Mouse (Mus musculus) heart, postnatal 14 days (tissue): ENCODE data around the gene Tacc2. TPM values are rescaled to one million over a fixed set of nuclear protein-coding genes. Genes with fewer than 3 reads are reported as not detected.

Experiments used
- DNase-seq, 2 experiments: peaks; one replicate each; pipeline ENCODE4 v3.0.0; 2021 to 2022
- intact Hi-C: fragments of 180-260 bp; cut with DNase I; formaldehyde crosslinking; loops from one replicate; pipeline ENCODE4 v1.15.1; 2025
- total RNA-seq, 2 experiments: library from RNA; stranded (reverse); gene quantifications; 2 replicates each; pipeline ENCODE4 v1.2.3; 2021

The Tacc2 gene
- total RNA-seq, 2 experiments from 2014 or later, result 316 to 336 TPM

DNA sequence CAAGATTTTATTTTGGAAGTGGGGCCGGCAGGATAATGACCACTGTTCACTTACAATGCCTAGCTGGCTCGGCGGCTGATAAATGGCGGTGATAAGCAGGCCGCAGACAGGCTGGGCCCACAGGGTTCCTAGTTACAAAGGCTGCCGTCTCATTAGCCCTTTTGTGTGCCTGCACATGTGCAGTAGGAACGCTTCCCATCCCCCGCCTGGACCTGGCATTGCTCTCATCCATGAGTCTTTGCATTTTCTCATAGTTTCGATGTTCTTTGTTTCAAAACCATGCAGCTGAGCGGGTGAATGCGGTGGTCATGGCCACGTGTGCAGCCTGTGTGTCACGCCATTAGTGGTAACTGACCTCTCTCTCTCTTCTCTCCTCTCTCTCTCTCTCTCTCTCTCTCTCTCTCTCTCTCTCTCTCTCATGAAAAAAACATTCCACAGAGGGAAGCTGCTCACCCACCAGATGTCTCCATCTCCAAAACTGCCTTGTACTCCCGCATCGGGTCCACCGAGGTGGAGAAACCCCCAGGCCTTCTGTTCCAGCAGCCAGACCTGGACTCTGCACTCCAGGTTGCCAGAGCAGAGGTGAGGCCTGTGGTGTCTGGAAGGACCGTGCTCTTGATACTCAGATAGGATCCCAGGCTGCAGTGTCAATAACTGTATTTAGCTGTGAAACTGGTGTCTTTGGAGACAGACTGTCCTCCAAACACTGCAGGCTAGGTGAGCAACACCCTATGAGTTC lies 173.7 kb downstream of the Tacc2 start:
- no peak for DNase-seq
- intact Hi-C loops, result no loop called here

DNA sequence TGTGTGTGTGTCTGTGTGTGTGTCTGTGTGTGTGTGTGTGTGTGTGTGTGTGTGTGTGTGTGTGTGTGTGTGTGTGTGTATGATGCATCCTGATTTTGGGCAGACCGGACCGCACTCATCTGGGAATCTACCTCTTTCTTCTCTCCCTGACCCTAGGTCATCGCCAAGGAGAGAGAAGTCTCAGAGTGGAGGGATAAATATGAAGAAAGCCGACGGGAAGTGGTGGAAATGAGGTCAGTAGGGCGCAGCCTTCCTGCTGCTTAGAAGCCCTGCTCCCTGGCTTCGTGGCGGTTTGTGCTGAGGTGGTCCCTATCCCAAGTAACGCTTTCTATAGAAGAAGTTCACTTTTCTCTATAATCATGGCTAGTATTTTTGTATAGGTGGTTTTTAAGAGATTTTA lies 174.4 kb downstream of the Tacc2 start:
- no peak for DNase-seq
- intact Hi-C loops, result no loop called here

DNA sequence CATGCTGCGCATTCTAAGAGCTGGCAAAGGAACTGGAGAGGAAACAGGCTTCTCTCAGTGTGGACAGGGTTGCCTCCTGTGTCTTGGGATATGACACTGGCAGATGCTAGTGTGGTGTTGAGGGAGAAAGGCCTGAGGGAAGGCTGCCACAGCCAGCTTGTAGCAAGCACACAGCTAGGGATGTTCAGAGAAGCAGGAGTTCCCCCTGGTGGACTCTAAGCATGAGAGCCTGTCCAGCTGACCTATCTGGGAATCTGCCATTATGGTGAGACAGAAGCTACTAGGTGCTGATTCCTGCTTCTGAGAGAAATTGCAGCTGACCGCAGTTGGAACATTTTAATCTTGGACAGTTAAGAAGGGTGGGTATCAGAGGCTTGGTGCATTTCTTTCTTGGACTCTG lies 177.6 kb downstream of the Tacc2 start:
- peak in 1 of 2 experiments; percentile 53 for DNase-seq
- intact Hi-C loops, result loop anchor here (2.0 to 5.0 kb wide), 2 partner anchors 82 to 147 kb away; no protein-coding TSS in a partner anchor

DNA sequence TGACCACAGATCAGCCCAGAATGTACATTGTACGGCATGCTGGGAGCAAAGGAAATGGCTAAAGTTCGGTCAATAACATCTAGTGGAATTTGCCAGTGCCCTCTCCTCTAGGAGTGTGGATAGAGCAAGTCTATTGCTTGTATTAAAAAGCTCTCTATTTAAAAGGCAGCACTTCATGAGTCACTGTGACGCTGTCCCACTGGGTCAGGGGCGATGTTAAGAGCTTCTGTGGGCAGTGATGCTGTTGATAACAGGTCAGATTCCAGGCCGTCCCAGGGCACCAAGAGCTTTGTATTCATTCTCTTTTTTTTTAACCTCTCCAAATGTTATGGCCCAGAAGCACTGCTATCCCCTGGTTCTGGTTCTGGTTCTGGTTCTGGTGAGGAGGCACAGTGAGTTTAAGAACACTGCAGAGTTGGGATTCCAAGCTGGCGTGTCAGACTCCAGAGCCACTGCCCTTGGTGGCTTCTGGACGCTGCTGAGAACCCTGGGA lies 179.2 kb downstream of the Tacc2 start:
- intact Hi-C loops, result loop anchor here (5.0 kb wide), 1 partner anchor 149 kb away; no protein-coding TSS in a partner anchor
- DNase-seq, result no peak

DNA sequence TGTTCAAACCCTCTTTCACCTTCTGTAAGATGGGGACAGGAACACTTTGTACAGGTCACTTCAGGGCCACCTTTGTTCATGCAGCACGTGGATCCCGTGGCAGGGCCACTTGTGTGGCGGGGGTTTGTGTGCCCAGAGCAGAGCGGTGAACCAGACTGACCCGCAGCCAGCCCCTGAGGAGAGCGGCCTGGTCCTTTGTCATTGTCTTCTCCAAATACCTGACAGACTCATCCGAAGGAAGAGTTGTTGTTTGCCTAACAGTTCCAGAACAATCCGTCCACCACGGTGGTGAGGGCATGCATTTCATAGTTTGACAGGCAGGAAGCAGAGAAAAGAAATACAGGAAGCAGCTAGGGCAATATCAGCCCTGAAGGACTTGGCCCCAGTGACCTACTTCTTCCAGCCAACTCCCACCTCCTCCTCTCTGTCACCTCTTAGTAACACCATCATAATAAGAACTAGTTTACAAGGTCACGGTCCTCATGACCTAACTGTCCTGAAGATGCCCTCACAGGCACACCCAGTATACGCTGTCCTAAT lies 180.2 kb downstream of the Tacc2 start:
- intact Hi-C loops, result loop anchor here (5.0 kb wide), 1 partner anchor 150 kb away; no protein-coding TSS in a partner anchor
- no peak for DNase-seq

DNA sequence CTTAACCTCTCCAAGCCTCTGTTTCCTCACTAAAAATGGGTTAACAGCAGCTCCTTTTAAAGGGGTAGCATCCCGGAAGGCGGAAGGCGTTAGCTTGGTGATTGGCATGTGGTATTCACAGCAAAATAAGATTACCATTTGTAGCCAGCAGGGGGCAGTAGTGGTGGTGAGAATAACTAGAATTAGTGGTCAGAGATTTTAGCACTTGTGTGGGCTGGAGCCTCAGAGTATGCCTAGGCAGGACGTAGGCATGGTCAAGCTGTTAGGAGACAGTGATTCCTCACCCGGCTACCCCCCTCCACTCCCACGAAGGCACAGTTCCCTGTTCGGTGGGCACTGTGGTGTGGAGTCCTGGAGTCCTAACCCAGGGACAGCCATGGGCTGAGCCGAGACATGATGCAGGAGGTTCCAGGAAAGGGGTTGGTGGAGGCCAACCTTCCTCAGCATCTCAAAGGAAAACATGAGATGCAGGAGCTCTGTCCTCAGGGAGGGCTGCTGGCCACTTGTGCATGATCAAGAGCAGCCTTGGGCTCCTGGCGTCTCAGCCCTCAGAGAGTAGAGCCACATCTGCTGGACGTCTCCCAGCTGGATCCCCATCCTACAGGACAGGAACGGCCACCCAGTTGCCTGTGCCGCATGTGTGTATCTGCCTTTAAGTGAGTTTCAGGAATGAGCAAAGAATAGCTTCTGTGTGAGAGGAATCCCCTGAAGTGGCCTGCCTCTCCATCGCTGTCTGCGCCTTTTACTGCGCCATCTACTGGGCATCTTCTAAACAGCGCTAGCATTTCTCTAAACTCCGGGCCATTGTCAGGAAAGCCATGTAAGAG lies 185.0 kb downstream of the Tacc2 start:
- intact Hi-C loops, result loop anchor here (2.0 to 5.0 kb wide), 2 partner anchors 89 to 230 kb away; no protein-coding TSS in a partner anchor

DNA sequence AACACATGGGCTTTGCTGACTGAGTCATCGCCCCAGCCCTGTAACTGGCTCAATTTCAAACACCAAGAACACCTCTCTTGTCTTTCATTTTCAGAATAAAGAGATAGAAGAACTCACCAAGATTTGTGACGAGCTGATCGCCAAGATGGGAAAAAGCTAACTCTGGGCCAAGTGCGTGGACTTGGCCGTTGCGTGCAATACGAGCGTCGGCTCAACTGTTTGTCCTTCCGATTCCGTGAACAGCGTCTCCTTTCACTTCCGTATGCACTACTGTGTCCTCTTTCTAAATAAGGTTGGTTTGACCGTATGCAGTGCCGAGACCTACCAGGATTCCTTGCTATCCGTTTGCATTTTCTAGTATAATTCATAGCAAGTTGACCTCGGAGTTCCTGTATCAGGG lies 186.9 kb downstream of the Tacc2 start:
- intact Hi-C loops, result loop anchor here (5.0 kb wide), 1 partner anchor 232 kb away; no protein-coding TSS in a partner anchor
- no peak for DNase-seq

More for the DNA sequence above, 185.0 kb downstream of the Tacc2 start:
- DNase-seq, result peak; percentile 64 to 78

DNA sequence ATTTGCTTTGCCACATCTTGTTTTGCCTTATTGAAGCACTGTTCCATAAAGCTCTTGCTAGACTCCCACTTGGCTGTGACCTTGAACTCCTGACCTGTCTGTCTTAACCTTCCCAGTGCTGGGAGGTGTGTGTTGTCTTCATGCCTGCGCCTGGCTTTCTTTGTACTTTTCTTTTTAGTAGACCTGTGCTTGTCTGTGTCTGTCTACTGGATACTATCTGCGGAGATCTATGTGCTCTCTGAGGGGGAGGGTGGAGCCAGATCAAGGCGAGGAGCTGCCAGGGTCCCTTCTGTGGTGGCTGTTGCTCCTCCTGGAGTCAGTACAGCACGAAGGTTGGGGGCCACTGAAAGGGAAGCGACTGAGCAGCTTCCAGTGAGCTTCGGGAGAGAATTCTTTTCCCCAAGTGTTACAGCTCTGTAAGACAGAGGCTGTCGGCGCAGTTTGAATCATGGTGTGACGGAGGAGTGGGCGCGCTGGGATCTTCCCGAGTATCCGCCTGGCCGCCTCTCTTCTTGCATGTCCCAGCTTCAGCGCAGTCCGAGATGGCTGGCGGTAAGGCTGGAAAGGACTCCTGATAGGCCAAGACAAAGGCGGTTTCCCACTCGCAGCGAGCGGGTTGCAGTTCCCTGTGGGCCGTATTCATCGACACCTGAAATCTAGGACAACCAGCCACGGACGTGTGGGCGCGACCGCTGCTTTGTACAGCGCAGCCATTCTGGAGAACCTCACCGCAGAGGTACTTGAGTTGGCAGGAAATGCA lies 189.4 kb downstream of the Tacc2 start:
- no peak for DNase-seq
- intact Hi-C loops, result no loop called here

DNA sequence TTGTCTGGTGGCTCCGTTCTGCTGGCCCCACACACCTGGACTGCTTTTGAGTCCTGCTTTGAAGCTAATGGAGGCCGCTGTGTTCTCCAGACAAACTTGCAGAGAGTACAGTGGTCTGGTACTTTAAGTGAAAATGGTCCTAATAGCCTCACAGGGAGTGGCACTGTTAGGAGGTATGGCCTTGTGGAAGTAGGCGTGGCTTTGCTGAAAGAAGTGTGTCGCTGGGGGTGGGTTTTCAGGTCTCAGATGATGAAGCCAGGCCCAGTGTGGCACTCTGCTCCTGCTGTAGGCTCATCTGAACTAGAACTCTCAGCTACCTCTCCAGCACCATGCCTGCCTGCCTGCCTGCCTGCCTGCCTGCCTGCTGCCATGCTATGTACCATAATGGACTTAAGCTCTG lies 190.9 kb downstream of the Tacc2 start:
- intact Hi-C loops, result no loop called here
- DNase-seq, result no peak

DNA sequence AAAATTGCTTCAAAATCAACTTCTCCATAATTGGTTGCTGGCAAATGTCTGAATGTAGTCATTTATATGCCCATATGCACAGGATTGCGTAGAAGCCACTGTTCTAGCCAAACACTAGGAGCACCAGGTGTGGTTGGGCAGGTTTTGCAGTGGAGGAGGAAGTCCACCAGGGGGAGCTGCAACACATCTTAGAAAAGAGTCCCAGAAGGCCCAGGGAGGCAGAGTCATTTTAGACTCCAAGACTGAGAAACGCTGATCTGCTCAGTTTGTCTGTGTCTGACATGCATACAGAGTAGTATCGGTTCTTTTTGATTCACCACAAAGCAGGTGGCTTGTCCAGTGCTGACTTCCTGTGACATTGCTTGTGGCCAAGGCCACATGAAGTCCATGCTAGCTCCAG lies 193.5 kb downstream of the Tacc2 start:
- intact Hi-C loops, result loop anchor here (1.0 to 2.0 kb wide), 3 partner anchors 56 to 272 kb away; no protein-coding TSS in a partner anchor

DNA sequence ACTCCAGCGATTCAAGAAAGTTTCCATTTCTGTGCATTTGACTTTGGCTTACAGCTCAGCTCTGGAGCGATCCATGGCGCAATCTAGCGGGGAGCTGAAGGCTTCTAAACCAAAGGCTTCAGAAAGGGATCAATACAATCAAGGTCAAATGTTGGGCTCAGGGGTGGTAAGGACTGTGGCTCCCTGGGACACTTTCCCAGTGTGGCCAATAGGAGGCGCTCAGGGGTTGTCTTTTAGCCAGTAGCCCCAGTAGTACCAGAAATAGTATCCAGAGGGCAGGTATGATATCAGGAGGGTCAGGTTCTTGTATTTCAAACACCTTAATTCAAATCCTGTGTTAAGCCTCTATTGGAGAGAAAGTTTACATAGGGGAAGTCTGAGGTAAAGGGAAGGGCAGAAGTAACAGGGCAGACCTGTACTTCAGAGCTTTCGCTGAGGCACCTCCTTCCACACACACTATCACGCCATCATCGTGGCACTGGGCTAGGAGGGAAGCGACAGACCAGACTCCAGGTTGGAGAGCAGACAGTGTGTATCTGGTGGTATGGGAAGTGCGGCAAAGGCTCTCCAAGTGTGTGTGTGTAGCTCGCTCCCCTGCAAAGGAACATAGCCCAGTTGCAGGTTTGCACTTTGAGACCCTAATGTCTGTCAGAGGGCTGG lies 196.1 kb downstream of the Tacc2 start:
- DNase-seq, result peak; percentile 56 to 73

More for the DNA sequence above, 193.5 kb downstream of the Tacc2 start:
- DNase-seq, result peak; percentile 78 to 88

DNA sequence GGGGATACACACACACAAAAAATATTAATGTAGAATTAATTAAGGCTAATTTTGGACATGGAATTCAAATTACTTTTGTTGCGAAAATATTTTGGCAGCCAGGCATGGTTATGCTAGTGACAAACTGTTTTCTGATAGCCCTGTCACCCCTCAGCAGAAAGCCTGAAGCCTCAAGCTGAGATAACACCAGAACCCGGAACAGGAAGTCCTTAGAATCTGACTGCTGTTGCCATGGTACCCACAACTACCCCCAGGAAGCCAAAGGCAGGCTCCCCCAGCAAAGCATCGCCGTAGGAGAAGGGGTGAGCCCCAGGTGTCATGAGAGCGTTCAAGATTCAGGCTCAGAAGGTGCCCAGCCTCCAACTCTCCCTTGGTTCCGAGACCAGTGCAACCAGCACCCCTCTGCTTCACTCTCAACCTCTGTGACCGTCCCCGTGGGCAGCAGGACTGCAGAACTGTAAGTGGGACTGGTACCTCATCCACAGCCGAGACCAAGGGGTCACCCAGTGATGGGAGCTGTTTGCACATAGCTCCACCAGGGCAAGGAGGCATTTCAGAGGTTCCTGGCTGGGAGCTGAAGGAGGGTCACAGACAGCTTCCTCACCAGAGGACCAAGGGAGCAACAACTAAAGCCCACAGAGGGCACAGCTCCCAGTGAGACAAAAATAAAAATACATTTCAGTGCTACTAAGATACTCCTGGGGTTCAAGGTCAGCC lies 196.8 kb downstream of the Tacc2 start, which contains the start of gene Btbd16:
Btbd16 (plus strand) TSS at position 156 of the 717 bp plus-strand sequence.
- DNase-seq, result no peak
- intact Hi-C loops, result loop anchor here (1.0 kb wide), 1 partner anchor 140 kb away; no protein-coding TSS in a partner anchor

More for the DNA sequence above, 196.1 kb downstream of the Tacc2 start:
- intact Hi-C loops, result loop anchor here (1.0 kb wide), 1 partner anchor 141 kb away; no protein-coding TSS in a partner anchor

DNA sequence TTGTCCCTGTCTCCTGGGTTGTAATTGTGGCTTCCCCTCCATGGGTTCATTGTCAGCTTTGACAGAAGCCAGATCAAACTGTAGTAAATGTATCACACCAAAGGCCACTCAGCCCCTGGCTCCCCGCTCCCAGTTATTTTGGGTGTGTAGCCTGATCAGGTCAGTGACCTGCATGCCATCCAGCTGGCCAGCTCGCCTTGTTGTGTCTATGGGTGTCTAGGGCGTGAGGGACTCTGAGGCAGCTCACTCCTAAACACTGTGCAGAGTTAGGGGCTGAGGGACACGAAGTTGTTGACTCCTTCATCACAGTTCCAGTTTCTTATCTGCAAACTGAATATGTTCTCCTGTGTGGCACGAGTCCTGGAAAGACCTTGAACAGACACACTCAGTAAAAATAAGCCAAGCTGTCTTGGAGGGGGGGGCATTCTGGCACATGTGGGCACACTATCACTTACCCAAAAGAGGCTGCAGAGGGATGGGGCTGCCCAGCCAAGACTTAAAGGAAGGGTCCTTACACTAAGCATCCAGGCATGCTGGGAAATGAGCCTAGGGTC lies 203.7 kb downstream of the Tacc2 start:
- intact Hi-C loops, result no loop called here
- DNase-seq, result no peak

DNA sequence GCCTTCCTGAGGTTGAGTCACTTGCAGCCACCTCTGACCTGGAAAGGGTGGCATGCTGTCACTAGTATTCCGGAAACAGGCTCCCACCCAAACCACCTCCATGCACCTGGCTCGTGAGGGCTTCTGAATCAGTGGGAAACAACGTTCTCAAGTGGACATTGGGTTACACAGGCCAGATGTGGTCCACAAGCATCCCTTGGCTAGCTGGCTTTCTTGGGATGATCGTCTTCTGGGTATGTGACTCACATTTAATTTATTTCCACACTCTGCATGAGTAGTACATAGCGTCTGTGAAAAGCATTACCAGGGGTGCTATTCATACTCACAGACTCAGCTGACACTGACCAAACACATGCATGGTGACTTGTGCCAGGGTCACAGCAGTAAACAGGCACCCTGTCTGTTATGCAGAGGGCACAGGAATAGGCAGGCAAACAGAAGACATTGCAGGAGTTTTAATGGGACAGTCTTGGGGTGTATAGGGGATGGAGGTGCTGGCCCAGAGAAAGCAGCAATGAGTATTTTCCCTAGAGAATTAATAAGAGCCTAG lies 205.3 kb downstream of the Tacc2 start:
- no peak for DNase-seq
- intact Hi-C loops, result no loop called here

DNA sequence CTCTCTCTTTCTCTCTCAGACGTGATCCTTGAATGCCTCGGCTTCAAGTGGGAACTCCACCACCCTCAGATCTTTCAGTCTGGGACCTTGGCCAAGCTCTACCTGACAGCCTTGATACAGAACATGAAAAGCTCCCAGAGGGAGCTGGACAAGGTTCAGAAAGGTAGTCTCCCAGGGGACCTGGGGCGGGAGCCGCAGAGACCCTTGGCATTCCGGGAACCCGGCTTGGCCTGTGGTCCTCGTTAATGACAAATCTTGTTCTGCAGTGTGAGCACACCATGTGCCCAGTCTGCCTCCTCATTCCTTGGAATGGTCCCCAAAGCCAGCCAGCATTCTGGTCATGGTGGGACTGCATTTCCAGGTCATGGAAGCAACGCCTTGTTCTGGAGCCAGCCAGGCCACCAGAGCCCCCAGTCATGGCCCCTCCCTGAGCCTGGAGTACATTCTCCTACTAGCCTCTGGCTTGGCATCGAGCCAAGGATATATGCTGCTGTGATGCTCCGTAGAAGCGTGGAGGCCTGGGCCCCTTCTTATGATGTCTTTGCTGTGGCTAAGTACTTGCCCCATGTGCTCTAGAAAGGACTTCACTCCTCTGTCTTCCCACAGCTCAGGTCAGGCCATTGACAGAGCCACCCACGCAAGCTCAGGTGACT lies 208.8 kb downstream of the Tacc2 start:
- intact Hi-C loops, result no loop called here
- DNase-seq, result no peak

DNA sequence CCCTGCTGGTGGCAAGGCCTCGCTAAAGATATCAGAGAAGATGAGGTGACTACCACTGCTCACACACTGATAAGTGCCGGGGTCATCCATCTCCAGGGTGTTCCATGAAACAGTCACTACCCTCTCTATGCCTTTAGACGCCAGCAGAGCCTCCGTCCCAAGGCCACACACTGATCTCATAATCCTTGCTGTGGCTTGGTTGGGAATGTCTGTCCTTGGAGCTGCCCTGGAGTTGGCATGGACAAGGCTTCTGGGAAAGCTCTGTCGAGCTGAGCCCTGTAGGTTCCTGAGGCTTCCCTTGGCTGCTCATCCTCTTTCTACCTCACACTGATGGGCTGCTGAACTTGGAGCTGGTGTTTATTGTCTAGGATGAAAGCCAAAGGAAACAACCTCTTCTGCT lies 209.5 kb downstream of the Tacc2 start:
- DNase-seq, result no peak

DNA sequence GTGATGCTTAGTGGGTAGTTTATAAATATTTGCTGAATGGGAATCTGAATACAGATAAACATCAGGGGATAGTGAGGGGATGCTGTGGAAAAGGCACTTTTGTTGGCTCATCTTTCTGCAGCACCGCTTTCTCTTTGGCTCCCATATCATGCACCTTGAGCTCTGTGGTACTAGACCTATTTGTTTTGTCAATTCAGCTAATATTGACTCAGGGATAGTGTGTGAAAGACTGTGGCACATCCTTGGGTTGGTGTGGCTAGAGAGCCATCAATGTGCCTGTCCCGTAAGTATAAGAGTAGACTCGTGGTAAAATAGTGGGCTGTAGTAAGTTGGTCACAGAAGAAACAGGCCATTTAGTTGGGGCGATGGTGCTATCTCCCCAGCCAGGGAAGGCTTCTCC lies 210.3 kb downstream of the Tacc2 start:
- intact Hi-C loops, result no loop called here

More for the DNA sequence above, 209.5 kb downstream of the Tacc2 start:
- intact Hi-C loops, result no loop called here

More for the DNA sequence above, 210.3 kb downstream of the Tacc2 start:
- no peak for DNase-seq
